Mouse (Mus musculus) midbrain, embryonic 11.5 days (tissue): ENCODE measurements around the gene Dcun1d3. TPM values are rescaled to one million over a fixed set of nuclear protein-coding genes. Genes with fewer than 3 reads are reported as not detected.

Source experiments
- ATAC-seq: fragments of 200-750 bp; cut with Nextera tagmentation; 2 replicates; pipeline ENCODE4 v1.8.0; 2017; ENCODE audit warnings: moderate TSS enrichment, moderate library complexity; ENCODE audit not compliant: low FRiP score
- DNase-seq: peaks from one replicate; pipeline ENCODE4 v3.0.0; 2015; ENCODE audit warnings: low spot score; ENCODE audit errors: missing footprints
- H3K27ac ChIP-seq: fragments of 300-500 bp; sonication (generic); 2 replicates; pipeline ENCODE4 v1.5.1; 2014; ENCODE audit warnings: low read depth, low read length
- H3K27me3 ChIP-seq: fragments of 300-500 bp; sonication (generic); 2 replicates; pipeline ENCODE4 v1.6.1; 2014; ENCODE audit warnings: mild to moderate bottlenecking, low read length, moderate library complexity, mixed read lengths; ENCODE audit not compliant: control insufficient read depth, insufficient read depth
- H3K36me3 ChIP-seq: fragments of 300-500 bp; sonication (generic); 2 replicates; pipeline ENCODE4 v1.6.1; 2014; ENCODE audit warnings: mild to moderate bottlenecking, low read length, moderate library complexity, mixed read lengths; ENCODE audit not compliant: control insufficient read depth, insufficient read depth
- H3K4me1 ChIP-seq: fragments of 300-500 bp; sonication (generic); 2 replicates; pipeline ENCODE4 v1.6.1; 2014; ENCODE audit warnings: low read length; ENCODE audit not compliant: control insufficient read depth, insufficient read depth
- H3K4me2 ChIP-seq: fragments of 300-500 bp; sonication (generic); 2 replicates; pipeline ENCODE4 v1.6.1; 2014; ENCODE audit warnings: mild to moderate bottlenecking, moderate library complexity
- H3K4me3 ChIP-seq: fragments of 300-500 bp; sonication (generic); 2 replicates; pipeline ENCODE4 v1.5.1; 2014; ENCODE audit warnings: low read depth, low read length
- H3K9ac ChIP-seq: fragments of 300-500 bp; sonication (generic); 2 replicates; pipeline ENCODE4 v1.6.1; 2014; ENCODE audit warnings: low read length
- H3K9me3 ChIP-seq: fragments of 300-500 bp; sonication (generic); 2 replicates; pipeline ENCODE4 v1.6.1; 2016; ENCODE audit warnings: low read length; ENCODE audit not compliant: control insufficient read depth
- WGBS: fragments of 180-500 bp; shearing (Covaris S2); extraction: QIAGEN DNeasy Blood & Tissue Kit; methylation state at CpG from one replicate; pipeline ENCODE4 v1.1.7; 2014; 5-methylcytosine and 5-hydroxymethylcytosine counted together
- polyA plus RNA-seq: library from polyadenylated mRNA; unstranded; fragments of >200 nt; fragmentation: Nextera tagmentation; extraction: Ambion mirVana; gene quantifications from 2 replicates; pipeline ENCODE4 v1.2.1, GENCODE M21; 2014

Dcun1d3 gene
- polyA plus RNA-seq, 1 experiment from 2014 or later = 10.5 TPM

DNA sequence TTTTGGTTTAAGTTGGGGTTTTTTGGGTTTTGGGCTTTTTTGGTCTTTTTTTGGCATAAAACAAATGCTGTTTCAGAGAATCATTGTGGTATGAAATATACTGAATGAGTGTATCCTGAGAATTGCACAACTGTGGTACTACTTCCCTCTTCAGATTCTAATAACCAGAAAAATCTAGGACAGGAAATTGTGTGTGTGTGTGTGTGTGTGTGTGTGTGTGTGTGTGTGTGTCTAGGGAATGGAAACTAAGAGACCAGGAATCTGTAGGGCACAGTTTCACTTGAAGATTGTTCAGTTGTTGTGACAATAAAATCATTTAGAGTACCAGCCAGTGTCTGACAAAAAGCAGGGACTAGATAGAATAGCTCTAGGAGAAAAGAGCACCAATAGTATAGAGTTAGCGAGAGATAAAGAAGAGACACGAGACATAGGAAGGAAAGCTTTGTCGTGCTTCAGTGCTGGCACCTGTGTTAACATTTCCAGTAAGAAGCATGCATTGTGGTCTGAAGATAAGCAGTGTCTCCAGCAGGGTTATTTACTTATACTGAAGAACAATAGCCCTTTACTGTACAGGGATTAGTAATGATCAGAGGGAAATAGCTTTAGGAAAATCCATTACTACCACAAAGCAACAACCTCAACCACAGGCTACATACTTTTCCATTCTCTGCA, 3.4 kb upstream of the Dcun1d3 start:
- 69% methylated on average over 3 of the region's 3 CpGs for WGBS
- Histone ChIP-seq H3K27me3 (no peaks in the 10 kb centered on the region), H3K4me2 (no peak overlapping the region), H3K4me3 (no peak overlapping the region), H3K4me1 (peaks cover 5% of the 10 kb centered on the region), H3K9ac (no peak overlapping the region), H3K36me3 (no peaks in the 10 kb centered on the region), H3K9me3 (no peaks in the 10 kb centered on the region), H3K27ac (no peak overlapping the region)
- ATAC-seq (no peak), DNase-seq (no peak)

DNA sequence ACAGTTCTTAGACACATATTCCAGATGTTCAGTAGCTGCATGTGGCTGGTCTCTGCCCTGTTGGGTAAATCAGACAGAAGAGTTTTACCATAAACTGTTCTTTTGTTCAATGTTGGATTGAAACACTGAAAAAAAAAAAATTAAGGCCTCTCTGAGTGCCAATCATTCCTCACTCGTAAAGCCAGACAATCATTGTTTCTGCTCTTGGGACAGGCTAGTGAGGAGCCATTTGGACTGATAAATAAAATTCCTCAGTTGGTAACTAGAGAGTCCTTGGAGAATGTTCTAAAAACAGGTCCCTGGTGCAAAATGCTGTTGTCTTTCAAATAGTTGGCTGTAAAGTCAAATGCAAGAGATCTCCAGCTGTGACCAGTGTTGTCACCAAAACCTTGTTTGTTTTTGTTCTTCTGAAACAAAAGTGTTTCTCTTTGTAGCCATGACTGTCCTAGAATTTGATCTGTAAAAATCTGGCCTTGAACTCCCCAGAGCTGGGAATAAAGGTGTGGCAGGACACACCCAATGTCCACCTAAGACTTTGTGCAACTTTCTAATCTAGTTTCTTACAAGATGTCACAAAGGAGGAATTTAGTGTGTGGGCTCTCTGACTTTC, 2.3 kb upstream of the Dcun1d3 start:
- DNase-seq = no peak
- WGBS = 75% methylated on average over 1 of the region's 1 CpGs
- Histone ChIP-seq H3K9me3 (no peaks in the 10 kb centered on the region), H3K9ac (no peak overlapping the region), H3K4me2 (no peak overlapping the region), H3K27ac (no peak overlapping the region), H3K36me3 (no peaks in the 10 kb centered on the region), H3K27me3 (no peaks in the 10 kb centered on the region), H3K4me1 (peaks cover 9% of the 10 kb centered on the region), H3K4me3 (no peak overlapping the region)
- ATAC-seq = no peak

DNA sequence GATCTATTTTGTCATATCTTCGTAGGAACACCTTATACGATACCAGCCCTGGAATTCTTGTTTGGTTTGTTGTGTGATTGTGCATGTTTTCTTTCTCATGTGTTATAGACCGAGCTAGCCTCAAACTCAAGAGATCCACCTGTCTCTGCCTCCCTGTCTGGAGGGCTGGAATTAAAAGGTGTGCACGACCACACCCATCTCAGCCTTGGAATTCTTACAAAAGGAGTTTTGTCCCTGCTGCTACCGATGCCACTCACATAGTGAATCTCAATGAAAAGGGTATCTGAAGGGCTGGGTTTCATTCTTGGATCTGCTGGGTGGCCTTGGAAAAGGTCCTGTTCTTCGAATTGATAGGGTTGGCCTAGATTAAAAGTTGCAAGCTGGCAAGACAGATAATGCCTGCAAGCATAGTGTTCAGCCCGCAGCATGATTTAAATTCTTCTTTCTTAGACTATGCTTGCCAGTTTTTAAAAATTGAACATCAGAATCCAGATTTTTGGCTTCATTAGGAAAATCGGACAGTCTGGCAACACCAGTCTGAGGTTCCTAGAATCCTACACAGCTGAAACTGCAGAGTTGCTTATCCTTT, 1.5 kb upstream of the Dcun1d3 start:
- Histone ChIP-seq H3K27ac (no peak overlapping the region), H3K9ac (no peak overlapping the region), H3K4me1 (peaks cover 9% of the 10 kb centered on the region), H3K4me3 (no peak overlapping the region), H3K27me3 (no peaks in the 10 kb centered on the region), H3K9me3 (no peaks in the 10 kb centered on the region), H3K36me3 (no peaks in the 10 kb centered on the region), H3K4me2 (no peak overlapping the region)
- ATAC-seq (no peak), DNase-seq (no peak)
- 92% methylated on average over 8 of the region's 8 CpGs for WGBS

DNA sequence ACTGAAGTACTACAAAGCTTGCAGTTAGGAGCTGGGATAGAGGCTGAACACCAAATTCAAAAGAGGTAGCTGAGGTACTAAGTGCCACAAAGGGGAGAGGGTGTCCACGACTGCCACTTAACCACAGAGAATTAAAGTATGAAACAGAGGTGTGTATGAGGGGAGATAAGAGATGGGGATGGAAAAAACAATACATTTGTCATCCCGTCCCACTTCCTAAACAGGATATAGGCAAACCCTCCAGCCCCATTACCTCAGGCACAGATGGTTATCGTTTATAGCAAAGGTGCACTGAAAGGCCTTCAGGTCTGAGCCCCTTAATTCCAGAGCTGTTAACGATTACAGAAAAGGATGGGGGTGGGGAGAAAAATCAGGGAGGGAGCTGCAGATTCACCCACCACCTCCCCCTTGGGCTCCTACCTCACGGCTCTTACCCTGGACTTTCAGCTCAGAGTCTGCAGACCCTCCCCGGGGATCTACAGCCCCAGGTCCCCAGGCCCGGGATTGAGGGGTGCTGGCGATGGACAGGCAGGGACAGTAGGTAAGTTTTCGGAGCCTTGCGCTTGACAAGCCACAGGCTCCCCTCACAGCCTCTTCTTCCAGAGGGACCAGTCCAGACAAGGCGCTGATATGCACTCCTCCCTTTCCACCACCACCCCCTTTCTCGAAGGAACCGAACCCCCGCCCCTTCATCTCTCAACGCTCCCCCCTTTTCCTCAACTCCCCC, 1.1 kb downstream of the Dcun1d3 start:
- H3K27ac ChIP-seq = peak overlapping the region; percentile 33; the same call in 1 of the 2 replicates
- no peaks in the 10 kb centered on the region for H3K27me3 ChIP-seq
- 3% methylated on average over 15 of the region's 15 CpGs for WGBS
- peak overlapping the region; percentile 53 for H3K4me2 ChIP-seq
- no peaks in the 10 kb centered on the region for H3K9me3 ChIP-seq
- no peaks in the 10 kb centered on the region for H3K36me3 ChIP-seq
- peak overlapping the region; percentile 74 for H3K4me3 ChIP-seq
- peaks cover 9% of the 10 kb centered on the region for H3K4me1 ChIP-seq
- peak; percentile 62 for ATAC-seq
- H3K9ac ChIP-seq = peak overlapping the region; percentile 81
- DNase-seq = no peak

DNA sequence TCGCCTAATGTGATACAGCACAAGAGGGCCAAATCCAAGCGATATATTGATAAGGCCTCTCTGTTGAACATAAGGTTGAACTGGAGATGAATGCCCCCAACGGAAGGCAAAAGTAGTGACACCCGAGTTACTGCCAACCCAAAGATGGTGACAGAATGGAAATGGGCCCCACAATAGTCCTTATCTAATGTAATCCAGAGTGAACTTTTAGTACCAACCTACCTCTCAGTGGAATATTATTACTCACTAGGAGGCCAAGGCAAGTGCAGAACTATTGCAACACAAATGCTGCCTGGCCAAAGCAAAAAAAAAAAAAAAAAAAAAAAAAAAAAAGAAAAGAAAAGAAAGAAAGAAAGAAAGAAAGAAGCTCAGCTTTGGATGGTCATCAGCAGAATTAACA, 3.4 kb downstream of the Dcun1d3 start:
- Histone ChIP-seq H3K4me2 (no peak overlapping the region), H3K36me3 (no peaks in the 10 kb centered on the region), H3K9ac (no peak overlapping the region), H3K27me3 (no peaks in the 10 kb centered on the region), H3K27ac (no peak overlapping the region), H3K4me3 (no peak overlapping the region), H3K9me3 (no peaks in the 10 kb centered on the region), H3K4me1 (peaks cover 9% of the 10 kb centered on the region)
- DNase-seq = no peak
- ATAC-seq = no peak
- WGBS = 89% methylated on average over 4 of the region's 4 CpGs

DNA sequence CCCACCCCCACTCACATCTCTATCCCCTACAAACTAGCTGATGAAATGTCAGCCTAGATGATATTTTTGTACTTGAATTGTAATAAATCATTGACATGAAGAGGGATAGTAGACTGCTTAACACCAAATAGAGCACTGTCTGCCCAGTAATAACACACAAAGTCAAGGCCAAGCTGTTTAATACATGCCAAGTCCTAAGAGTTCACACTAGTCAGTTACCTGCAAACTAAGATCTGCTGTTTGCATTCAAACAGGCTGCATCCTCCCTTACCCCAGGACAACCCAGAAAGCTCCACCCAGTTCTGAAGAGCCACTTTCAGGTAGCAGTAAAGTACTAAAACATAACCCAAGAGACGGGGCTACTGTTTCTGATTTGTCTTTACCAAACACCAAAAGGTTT, 3.9 kb downstream of the Dcun1d3 start:
- Histone ChIP-seq H3K4me3 (no peak overlapping the region), H3K4me2 (no peak overlapping the region), H3K27ac (no peak overlapping the region), H3K27me3 (no peaks in the 10 kb centered on the region), H3K4me1 (peaks cover 9% of the 10 kb centered on the region), H3K9ac (no peak overlapping the region), H3K9me3 (no peaks in the 10 kb centered on the region), H3K36me3 (no peaks in the 10 kb centered on the region)
- WGBS = 91% methylated on average over 1 of the region's 1 CpGs
- DNase-seq (no peak), ATAC-seq (no peak)

DNA sequence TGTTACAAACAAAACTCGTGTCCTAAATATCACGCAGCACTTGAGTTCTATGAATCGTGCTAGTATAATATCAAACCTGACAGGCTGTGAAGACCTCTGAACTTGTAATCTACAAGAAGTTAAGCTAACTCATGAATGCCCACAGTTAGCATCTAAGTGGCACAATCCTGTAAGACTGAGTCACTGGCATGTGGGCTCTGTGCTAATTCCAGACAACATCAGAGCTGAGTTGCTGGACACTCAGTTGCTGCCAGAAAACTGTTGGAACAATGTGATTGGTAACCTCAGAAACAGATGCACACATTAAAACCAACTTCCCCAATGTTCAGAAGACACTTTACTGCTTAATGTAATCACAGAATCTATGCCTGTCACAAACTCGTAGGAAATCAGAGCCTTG, 8.2 kb downstream of the Dcun1d3 start:
- H3K4me2 ChIP-seq = no peak overlapping the region
- WGBS = 90% methylated on average over 4 of the region's 4 CpGs
- no peaks in the 10 kb centered on the region for H3K9me3 ChIP-seq
- ATAC-seq (no peak), DNase-seq (no peak)
- H3K36me3 ChIP-seq = no peaks in the 10 kb centered on the region; the same call in 1 of the 2 replicates
- no peaks in the 10 kb centered on the region for H3K27me3 ChIP-seq
- no peak overlapping the region for H3K27ac ChIP-seq
- no peak overlapping the region for H3K9ac ChIP-seq
- H3K4me1 ChIP-seq = no peaks in the 10 kb centered on the region
- H3K4me3 ChIP-seq = no peak overlapping the region

DNA sequence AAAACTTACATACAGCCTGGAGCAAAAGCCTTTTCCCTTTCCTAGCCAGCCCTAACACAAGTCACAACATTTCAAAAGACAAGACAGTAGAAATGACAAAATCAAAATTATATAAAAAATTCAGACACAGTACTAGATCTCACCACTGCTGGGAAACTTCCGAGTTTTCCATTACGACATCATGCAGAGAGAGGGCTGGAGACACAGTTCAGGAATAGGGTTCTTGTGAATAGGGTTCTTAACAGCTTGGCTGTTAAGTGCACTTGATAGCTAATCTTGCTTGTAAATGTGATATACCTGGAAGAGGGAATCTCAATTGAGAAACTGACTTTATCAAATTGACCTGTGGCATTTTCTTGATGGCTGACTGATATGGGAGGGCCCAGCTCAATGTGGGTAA, 14.9 kb downstream of the Dcun1d3 start:
- no peak overlapping the region for H3K27ac ChIP-seq
- H3K36me3 ChIP-seq = no peaks in the 10 kb centered on the region; the same call in 1 of the 2 replicates
- H3K9ac ChIP-seq = no peak overlapping the region
- H3K27me3 ChIP-seq = no peaks in the 10 kb centered on the region
- H3K9me3 ChIP-seq = no peaks in the 10 kb centered on the region
- ATAC-seq = no peak
- WGBS = 87% methylated on average over 2 of the region's 2 CpGs
- no peak overlapping the region for H3K4me3 ChIP-seq
- no peaks in the 10 kb centered on the region for H3K4me1 ChIP-seq
- DNase-seq = no peak
- H3K4me2 ChIP-seq = no peak overlapping the region

DNA sequence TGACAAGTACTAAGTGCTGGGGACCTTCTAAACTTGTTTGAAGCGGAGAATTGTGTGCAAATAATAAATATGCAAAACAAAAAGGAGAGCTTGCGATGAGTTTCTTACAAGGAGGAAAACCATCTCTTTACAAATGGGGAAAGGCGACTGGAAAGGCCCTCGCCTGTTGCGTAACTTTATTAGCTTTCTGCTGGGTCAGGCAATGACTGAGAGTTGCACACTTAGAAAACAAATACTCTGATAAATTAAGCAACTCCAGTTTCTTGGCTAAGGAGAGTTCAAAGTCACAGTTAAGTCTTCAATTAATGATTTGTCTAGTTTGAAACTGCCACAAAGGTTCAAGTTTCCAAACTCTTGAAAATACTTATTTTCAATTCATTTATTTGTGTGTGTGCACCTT, 15.8 kb downstream of the Dcun1d3 start:
- Histone ChIP-seq H3K9ac (no peak overlapping the region), H3K4me3 (no peak overlapping the region), H3K9me3 (no peaks in the 10 kb centered on the region), H3K4me2 (no peak overlapping the region), H3K4me1 (no peaks in the 10 kb centered on the region), H3K27ac (no peak overlapping the region), H3K36me3 (no peaks in the 10 kb centered on the region), H3K27me3 (no peaks in the 10 kb centered on the region)
- DNase-seq (no peak), ATAC-seq (no peak)
- 95% methylated on average over 5 of the region's 5 CpGs for WGBS
